Mouse (Mus musculus) layer of hippocampus, adult 11-12 months (tissue): ENCODE measurements around the gene Clgn.
"Not testable (repeated sequence)": the region's sequence is repeated elsewhere in the genome, so short reads cannot be mapped to it uniquely, and the experiment has no call there.

Source experiments
- DNase-seq: peaks from one replicate; pipeline ENCODE4 v3.0.0; 2022; ENCODE audit warnings: low spot score

The Clgn gene

DNA sequence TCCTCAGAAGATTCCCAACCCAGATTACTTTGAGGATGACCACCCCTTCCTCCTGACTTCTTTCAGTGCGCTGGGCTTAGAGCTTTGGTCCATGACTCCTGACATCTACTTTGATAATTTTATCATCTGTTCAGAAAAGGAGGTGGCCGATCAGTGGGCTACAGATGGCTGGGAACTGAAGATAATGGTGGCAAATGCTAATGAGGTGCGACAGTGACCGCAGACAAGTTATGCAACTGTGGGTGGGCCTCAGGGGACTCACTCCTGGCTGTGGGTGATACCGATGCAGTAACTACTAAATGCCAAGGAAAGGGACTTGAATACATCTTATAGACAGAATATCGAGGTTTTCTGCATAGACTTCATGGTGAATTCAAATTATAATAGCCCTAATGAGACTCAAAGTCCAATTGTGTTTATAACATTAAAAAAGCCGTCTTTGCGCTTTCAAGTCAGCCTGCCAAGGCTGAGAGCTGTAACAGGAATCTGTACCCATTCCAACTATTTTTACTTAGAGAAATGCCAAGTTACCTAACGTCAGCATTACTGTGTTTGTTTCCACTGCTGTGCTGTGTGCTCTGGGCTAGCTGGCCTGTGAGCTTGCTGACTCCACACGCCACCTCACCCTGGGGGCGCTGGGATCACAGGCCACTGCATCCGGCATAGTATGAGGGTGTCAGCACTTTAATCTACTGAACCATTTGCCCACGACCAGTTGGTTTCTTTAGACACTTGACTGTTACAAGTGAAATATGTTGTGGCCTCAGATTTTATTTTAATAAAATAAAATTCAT is 33.6 kb downstream of the Clgn start:
- no peak for DNase-seq

DNA sequence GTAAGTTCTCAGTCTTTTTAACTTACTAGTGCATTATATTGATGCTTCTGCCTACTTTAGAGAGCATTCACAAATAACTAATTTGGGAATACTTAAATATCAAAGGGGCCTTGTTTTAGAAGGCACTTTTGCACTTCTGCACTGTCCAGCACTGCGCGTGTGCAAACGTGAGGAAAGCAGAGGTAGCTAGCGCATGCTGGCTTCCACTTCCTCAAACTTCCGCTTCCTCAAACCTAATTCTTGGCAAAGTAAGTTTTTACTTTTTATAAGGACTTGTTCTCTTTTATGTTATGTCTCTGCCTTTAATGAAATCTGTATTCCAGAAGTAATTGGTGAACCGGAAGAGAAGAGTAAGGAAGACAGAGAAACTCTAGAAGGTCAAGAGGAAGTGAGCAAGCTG is 35.5 kb downstream of the Clgn start:
- no peak for DNase-seq

DNA sequence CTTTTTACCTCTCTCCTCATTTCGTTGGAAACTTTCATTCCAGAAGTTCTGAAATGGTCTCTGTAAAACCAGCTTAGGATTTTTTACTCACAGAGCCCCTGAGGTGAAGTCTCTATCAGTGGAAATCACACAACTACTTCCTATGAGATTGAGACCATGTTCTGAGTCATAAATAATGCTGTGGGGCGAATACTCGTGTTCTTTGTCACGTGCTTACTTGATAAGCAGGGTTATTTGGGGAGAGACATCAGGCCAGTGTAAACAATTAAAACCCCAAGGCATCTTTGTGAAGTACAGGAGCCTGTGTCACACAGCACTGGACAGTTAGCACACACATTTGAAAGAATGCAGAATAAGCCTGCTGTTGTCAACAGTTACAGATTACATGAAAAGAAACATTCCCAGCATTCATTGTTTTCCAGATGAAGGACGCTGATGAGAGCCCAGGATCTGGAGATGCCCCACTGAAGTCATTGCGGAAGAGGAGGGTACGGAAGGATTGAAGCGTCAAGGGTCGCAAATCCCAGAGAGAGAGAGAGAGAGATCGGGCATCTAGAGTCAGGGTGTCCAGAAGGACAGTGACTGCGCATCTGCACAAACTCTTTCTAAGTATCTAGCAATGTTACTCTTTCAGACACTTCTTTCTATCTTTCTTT is 36.6 kb downstream of the Clgn start:
- no peak for DNase-seq

DNA sequence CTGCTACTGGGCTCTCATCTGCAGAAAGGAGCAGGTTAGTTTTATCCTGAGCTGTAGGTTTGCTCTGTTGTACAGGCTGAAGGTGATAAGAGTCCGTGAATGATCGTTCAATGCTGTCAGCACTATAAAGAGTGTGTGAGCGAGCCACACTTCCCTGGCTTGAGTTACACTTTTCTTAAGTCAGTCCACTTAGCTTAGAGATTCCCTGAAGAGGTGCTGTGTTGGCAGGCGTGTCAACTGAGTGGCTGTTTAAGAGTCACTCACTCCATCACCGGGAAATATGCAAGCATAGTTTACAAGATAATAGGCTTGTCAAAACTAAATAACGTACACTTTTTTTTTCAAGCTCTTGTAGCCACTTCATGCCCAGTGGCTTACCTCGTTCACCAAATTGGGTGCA is 37.3 kb downstream of the Clgn start:
- no peak for DNase-seq

GRCm38 (mm10) chr8:83428621-83429020 is 39.0 kb downstream of the Clgn start:
- not testable (repeated sequence) for DNase-seq

- DNase-seq = no peak
These were observed 39.4 kb downstream of the Clgn start for GRCm38 (mm10) chr8:83429071-83429524.

DNA sequence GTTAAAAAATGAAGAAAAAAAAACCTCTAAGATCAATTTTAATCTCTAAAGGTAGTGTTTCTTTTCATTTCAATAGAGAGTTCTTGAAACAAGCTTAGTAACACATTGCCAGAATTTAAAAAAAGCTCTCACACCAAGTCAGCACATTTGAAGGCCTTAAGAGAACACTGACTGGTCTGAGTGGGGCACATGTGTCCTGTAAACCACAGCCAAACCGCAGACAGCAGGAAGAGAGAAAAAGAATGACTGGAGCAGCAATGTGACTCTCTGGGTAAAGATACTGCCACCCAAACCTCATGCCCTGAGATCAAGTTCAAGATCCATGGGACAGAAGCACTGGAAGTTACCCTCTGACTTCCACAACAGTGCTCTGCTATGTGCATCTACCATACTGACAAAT is 47.4 kb downstream of the Clgn start:
- no peak for DNase-seq

DNA sequence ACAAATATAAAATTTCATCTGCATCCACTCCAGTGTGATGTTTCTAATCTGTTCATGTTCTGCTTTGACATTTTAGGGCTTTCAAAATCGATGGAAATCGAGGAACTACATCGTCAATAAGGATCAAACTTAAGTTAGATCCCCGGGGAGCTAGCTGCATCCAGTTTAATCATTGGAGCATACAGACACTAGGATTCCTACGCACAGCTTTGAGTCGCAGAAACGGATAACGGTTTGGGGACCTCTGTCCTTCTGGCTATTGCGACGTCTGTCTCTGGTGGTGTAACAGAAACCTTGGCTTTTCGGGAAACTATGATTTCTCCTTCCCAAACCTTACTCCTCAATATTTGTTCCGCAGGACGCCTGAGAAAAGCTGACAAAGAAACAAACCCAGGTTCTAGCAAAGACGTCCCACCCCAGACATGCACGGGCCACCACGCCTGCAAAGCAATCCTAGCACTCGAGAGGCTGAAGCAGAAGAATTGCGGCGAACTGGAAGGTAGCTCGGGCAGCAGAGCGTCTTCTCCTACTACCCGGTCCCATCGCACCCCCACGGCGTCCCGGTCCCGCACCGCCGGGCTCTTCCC is 52.1 kb downstream of the Clgn start:
- DNase-seq = no peak

- DNase-seq = peak; percentile 96
These were observed 52.8 kb downstream of the Clgn start for GRCm38 (mm10) chr8:83442243-83443051.

- no peak for DNase-seq
These were observed 53.4 kb downstream of the Clgn start for GRCm38 (mm10) chr8:83443052-83443400.

GRCm38 (mm10) chr8:83449960-83450359 is 60.3 kb downstream of the Clgn start:
- DNase-seq = no peak

- DNase-seq = no peak
These were observed 61.4 kb downstream of the Clgn start for GRCm38 (mm10) chr8:83451056-83451455.

- no peak for DNase-seq
These were observed 67.5 kb downstream of the Clgn start for GRCm38 (mm10) chr8:83457121-83457520.

DNA sequence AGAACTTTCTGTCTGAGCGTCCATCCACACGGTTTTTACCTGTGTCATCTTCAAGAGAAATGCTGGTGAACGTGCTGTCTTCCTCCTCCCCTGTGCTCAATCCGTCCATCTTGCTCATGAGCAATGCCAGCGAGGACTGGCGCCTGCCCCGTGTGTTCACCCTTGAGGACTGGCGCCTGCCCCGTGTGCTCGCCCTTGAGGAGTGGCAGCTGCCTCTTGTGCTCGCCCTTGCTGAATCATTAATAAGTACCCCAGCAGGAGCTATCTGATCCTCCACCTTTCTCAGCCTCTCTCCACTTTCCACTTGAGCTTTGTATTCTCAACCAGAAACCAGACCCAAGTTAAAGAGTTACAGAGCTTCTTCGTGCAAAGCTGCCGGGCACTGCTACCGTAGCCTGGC is 68.6 kb downstream of the Clgn start, which contains the start of gene Scoc:
Scoc (minus strand) TSS at position 170 of the 400 bp plus-strand sequence.
- no peak for DNase-seq

GRCm38 (mm10) chr8:83459606-83460005 is 69.9 kb downstream of the Clgn start:
- no peak for DNase-seq
